Mouse (Mus musculus) forebrain, embryonic 11.5 days (tissue): ENCODE results near the gene Gm45062. TPM values are rescaled to one million over a fixed set of nuclear protein-coding genes. Genes with fewer than 3 reads are reported as not detected.

Source experiments
- ATAC-seq: fragments of 200-750 bp; cut with Nextera tagmentation; replicated peaks from 2 replicates; pipeline ENCODE4 v1.8.0; 2017; ENCODE audit warnings: moderate TSS enrichment; ENCODE audit not compliant: low FRiP score
- DNase-seq: peaks from one replicate; pipeline ENCODE4 v3.0.0-alpha.2; 2017; ENCODE audit warnings: low spot score
- H3K27ac ChIP-seq: fragments of 300-500 bp; sonication (generic); 2 replicates; pipeline ENCODE4 v1.5.1; 2014; ENCODE audit warnings: low read depth, low read length
- H3K27me3 ChIP-seq: fragments of 300-500 bp; sonication (generic); 2 replicates; pipeline ENCODE4 v1.6.1; 2014; ENCODE audit warnings: mild to moderate bottlenecking, low read length, mixed read lengths; ENCODE audit not compliant: control insufficient read depth, insufficient read depth
- H3K36me3 ChIP-seq: fragments of 300-500 bp; sonication (generic); 2 replicates; pipeline ENCODE4 v1.6.1; 2014; ENCODE audit warnings: mild to moderate bottlenecking, low read length, moderate library complexity, mixed read lengths; ENCODE audit not compliant: control insufficient read depth, insufficient read depth
- H3K4me1 ChIP-seq: fragments of 300-500 bp; sonication (generic); replicated peaks from 2 replicates; pipeline ENCODE4 v1.6.1; 2014; ENCODE audit warnings: low read length, mixed read lengths; ENCODE audit not compliant: control insufficient read depth, insufficient read depth
- H3K4me2 ChIP-seq: fragments of 300-500 bp; sonication (generic); 2 replicates; pipeline ENCODE4 v1.6.1; 2014; ENCODE audit warnings: low read depth, mild to moderate bottlenecking, low read length, moderate library complexity, mixed read lengths; ENCODE audit not compliant: severe bottlenecking
- H3K4me3 ChIP-seq: fragments of 300-500 bp; sonication (generic); 2 replicates; pipeline ENCODE4 v1.5.1; 2014; ENCODE audit warnings: low read depth, low read length
- H3K9ac ChIP-seq: fragments of 300-500 bp; sonication (generic); 2 replicates; pipeline ENCODE4 v1.6.1; 2014; ENCODE audit warnings: low read length
- H3K9me3 ChIP-seq: fragments of 300-500 bp; sonication (generic); 2 replicates; pipeline ENCODE4 v1.6.1; 2016; ENCODE audit warnings: low read length, mixed read lengths; ENCODE audit not compliant: control insufficient read depth
- WGBS: fragments of 180-500 bp; shearing (Covaris S2); extraction: QIAGEN DNeasy Blood & Tissue Kit; methylation state at CpG from one replicate; pipeline ENCODE4 v1.1.7; 2014; 5-methylcytosine and 5-hydroxymethylcytosine counted together
- polyA plus RNA-seq: library from polyadenylated mRNA; unstranded; fragments of >200 nt; fragmentation: Nextera tagmentation; extraction: Ambion mirVana; gene quantifications from 2 replicates; pipeline ENCODE4 v1.2.1, GENCODE M21; 2014

Gm45062 gene
- polyA plus RNA-seq, 1 experiment from 2014 or later, result 19.1 TPM

DNA sequence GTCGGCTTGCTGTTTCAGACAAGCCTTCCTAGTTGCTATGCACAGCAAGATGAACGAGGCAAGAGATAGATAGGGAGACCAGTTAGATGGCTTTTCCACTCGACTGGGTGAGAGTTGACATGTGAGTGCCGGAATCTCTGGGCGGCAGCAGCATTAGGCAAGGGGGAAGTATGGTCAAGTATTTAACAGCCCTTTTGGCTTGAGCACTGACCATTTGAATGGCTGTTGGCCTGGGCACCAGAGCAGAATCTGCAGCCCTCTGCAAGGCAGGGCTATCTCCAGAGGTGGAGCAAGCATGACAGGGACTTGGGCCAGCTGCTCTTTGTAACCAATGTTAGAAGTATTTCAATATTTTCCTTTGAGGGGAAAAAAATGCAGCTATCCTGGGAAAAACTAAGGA lies 213.7 kb downstream of the Gm45062 start:
- Histone ChIP-seq H3K27ac (no peak overlapping the region), H3K36me3 (no peaks in the 10 kb centered on the region), H3K4me1 (no peaks in the 10 kb centered on the region), H3K9me3 (no peaks in the 10 kb centered on the region), H3K27me3 (no peaks in the 10 kb centered on the region), H3K4me2 (no peak overlapping the region), H3K4me3 (no peak overlapping the region), H3K9ac (no peak overlapping the region)
- ATAC-seq (no peak), DNase-seq (no peak)
- WGBS, result 87% methylated on average over 5 of the region's 5 CpGs

DNA sequence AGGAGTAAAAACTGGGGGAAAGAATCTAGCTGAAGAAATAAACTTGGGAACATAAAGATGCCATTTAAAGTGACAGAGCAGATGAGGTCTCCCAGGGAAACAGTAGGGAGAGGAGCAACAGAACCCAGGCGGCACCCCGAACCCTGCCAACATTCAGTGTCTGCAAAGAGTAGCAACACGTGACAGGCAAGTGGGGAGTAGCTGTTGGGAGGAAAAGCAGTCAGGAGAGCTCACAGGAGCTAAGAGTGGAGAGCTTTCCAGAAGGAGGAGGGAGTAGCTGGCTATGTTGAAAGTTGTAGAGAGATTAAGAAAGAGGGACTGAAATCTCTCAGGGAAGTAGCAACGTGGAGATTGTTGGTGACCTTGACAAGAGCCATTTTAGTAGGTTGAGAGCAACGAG lies 214.2 kb downstream of the Gm45062 start:
- Histone ChIP-seq H3K4me2 (no peak overlapping the region), H3K4me3 (no peak overlapping the region), H3K4me1 (no peaks in the 10 kb centered on the region), H3K36me3 (no peaks in the 10 kb centered on the region), H3K27ac (no peak overlapping the region), H3K9me3 (no peaks in the 10 kb centered on the region), H3K9ac (no peak overlapping the region), H3K27me3 (no peaks in the 10 kb centered on the region)
- WGBS, result 71% methylated on average over 5 of the region's 5 CpGs
- ATAC-seq (no peak), DNase-seq (no peak)

DNA sequence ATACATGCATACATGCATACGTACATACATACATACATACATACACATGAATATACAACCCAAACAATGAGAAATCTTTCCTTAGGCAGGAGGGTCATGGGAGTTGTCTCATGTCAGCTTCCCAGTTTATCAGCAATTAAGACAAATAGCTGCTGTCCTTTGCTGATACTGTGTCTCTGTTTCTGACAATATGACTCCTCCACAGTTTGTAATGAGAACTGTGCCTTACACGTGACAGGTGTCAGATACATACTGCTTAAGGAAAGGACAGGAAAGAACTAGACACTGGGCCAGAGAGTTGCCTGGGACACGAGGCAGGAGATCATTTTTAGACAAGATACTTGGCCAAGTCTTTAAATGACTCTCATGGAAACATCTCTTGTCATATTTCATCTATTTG lies 215.1 kb downstream of the Gm45062 start:
- Histone ChIP-seq H3K27ac (no peak overlapping the region), H3K4me2 (no peak overlapping the region), H3K4me1 (no peaks in the 10 kb centered on the region), H3K4me3 (no peak overlapping the region), H3K36me3 (no peaks in the 10 kb centered on the region), H3K27me3 (no peaks in the 10 kb centered on the region), H3K9ac (no peak overlapping the region), H3K9me3 (no peaks in the 10 kb centered on the region)
- 78% methylated on average over 3 of the region's 3 CpGs for WGBS
- ATAC-seq (no peak), DNase-seq (no peak)

DNA sequence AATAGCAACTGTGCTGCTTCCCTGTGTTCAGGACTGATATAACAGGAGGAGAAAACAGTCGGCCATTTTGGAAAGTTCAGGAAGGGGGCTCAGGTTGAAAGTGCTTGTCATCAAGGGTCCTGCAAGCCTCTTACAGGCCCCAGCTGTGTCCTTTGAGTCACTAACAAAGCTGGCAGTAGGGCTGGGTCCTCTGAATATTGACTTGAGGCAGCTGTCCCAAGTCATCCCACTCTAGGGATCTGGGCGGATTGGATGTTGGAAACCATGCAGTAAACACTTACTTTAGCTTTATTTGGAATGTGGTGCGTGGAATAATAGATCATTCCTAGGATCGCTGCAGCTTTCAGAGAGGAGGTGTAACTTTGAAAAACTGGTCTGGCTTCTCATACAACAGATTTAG lies 215.6 kb downstream of the Gm45062 start:
- no peaks in the 10 kb centered on the region for H3K4me1 ChIP-seq
- H3K9me3 ChIP-seq, result no peaks in the 10 kb centered on the region
- H3K27ac ChIP-seq, result no peak overlapping the region
- 93% methylated on average over 4 of the region's 4 CpGs for WGBS
- no peak overlapping the region for H3K4me3 ChIP-seq
- H3K4me2 ChIP-seq, result no peak overlapping the region
- no peaks in the 10 kb centered on the region for H3K36me3 ChIP-seq
- ATAC-seq (no peak), DNase-seq (no peak)
- no peaks in the 10 kb centered on the region for H3K27me3 ChIP-seq
- H3K9ac ChIP-seq, result no peak overlapping the region

DNA sequence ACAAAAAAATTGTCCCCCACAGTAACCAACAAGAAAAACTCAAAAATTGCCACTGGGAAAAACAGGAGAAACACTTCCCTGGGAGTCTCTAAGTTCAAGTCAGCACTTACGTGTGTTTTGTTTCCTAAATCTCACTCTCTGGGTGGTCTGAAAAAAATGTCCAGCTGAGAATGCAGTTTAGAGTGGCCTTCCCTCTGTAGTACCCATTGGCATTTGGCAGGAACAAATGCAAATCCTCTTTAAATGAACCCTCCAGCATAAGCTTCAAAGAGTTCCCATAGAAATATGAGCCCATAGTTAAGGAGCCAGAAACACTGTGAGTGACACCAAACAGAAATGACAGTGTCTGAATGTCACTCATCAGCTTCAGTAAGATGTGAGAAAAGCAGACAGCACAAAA lies 219.9 kb downstream of the Gm45062 start:
- no peak overlapping the region for H3K9ac ChIP-seq
- H3K9me3 ChIP-seq, result no peaks in the 10 kb centered on the region
- no peak for DNase-seq
- H3K36me3 ChIP-seq, result no peaks in the 10 kb centered on the region
- WGBS, result 13% methylated on average over 1 of the region's 1 CpGs
- no peak overlapping the region for H3K27ac ChIP-seq
- H3K4me1 ChIP-seq, result no peaks in the 10 kb centered on the region
- no peaks in the 10 kb centered on the region for H3K27me3 ChIP-seq
- ATAC-seq, result 0 out of 2 replicates have a peak, but pooled peaks have one; percentile 42
- H3K4me3 ChIP-seq, result no peak overlapping the region
- H3K4me2 ChIP-seq, result no peak overlapping the region

DNA sequence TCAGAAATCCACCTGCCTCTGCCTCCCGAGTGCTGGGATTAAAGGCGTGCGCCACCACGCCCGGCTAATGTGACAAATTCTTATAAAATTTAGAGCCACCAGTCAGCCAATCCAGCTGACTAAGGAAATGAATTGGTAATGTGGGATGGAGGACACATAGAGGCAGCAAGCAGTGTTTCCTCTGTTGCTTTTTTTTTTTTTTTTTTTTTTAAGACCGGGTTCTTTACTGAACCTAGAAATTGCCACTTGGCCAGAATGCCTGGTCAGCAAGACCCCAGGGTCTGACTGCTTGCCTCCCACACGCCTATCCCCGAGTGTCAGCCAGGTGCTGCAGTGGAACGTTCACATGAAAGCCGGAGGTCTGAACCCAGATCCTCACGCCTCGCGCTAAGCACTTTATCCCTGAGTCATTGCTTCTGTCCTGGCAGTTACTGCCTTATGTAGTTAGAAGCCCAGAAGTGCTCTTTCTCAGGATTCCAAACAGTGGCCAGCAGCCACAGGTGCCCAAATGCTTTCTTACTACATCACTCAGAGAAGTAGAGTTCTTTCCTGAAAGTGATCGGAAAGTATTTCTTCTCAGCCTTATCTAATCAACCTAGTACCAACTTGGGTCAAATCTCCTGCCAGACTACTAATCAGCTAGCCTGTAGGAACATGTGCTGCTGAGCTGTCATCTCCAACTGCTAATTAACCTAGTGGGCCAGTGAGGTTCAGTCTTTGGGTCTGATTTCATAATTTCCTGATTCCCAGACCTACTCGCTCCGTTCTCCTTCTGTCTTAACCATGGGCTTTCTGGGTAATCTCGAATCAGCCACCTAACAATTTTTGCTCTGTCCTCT lies 225.4 kb downstream of the Gm45062 start:
- Histone ChIP-seq H3K4me2 (no peak overlapping the region), H3K27me3 (no peaks in the 10 kb centered on the region), H3K9ac (no peak overlapping the region), H3K9me3 (no peaks in the 10 kb centered on the region), H3K27ac (no peak overlapping the region), H3K36me3 (no peaks in the 10 kb centered on the region), H3K4me3 (no peak overlapping the region), H3K4me1 (0 out of 2 replicates have a peak, but pooled peaks cover 2% of the 10 kb centered on the region)
- DNase-seq (no peak), ATAC-seq (no peak)
- 93% methylated on average over 17 of the region's 17 CpGs for WGBS

DNA sequence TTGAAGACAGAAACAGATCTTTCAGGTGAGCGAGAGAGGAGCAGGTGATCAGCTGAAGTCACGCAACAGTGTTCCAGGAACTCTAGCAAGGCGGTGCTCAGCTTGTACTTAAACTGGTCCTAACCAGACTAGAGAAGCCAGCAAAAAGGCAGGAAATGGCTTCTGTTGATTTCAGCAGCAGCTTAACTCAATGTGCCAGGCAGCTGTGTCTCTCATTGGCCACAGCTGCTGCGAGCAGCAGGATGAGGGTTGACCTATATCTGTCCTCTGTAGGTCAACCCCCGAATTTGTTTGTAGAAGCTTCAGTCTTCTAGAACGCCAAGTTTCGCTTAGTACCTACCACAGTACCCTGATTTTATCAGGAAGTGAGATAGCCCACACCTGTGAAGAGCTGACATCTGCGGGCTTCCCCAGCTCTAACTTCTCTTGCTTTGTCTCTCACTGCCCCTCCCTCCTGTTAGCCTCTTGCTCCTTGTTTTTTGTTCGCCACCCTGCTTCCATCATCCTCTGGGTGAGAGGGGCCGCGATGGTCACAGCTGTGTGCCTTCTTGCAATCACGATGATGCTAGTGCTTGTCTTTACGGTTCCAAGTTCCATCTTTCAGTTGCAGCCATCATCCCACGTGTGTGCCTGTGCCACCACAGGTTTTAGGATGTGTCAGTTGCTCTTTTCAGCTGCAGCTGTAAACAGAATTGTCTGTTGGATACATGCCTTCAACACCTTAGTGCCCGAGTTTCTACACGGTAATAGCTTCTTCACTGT lies 226.3 kb downstream of the Gm45062 start:
- 92% methylated on average over 16 of the region's 16 CpGs for WGBS
- Histone ChIP-seq H3K4me2 (no peak overlapping the region), H3K27me3 (no peaks in the 10 kb centered on the region), H3K27ac (no peak overlapping the region), H3K4me1 (0 out of 2 replicates have a peak, but pooled peaks cover 2% of the 10 kb centered on the region), H3K36me3 (no peaks in the 10 kb centered on the region), H3K9ac (no peak overlapping the region), H3K9me3 (no peaks in the 10 kb centered on the region), H3K4me3 (no peak overlapping the region)
- no peak for DNase-seq
- ATAC-seq, result no peak

DNA sequence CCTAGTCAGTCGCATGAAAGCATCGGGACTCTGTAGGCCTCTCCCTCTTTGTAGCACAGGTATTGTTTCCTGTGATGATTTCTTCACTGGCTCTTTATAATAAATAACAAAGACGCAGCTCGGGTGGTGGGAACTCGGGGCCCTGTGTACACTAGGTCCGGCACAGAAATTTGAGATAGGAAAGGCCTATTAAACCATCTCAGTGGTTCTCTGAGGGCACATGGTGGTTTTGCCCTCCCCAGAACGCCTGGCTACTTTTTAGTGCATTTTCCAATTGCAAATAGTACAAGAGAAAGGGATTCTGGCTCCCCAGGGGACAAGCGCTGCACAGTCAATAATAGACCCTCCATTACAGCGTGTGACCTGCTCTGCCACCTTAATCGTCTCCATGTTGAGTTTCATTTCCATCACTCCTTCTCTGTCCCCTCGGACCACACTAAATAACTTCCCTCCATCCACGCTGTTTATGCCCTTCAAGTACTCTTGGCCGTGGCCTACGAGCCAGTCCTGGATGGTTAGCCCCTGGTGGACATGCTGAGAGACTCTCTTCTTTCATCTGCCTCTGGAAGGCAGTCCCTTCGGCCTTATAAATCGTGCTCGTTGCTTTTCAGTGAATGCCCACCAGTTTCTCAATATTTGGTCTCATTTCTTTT lies 227.3 kb downstream of the Gm45062 start:
- DNase-seq (no peak), ATAC-seq (no peak)
- Histone ChIP-seq H3K9me3 (no peaks in the 10 kb centered on the region), H3K27me3 (no peaks in the 10 kb centered on the region), H3K27ac (no peak overlapping the region), H3K4me1 (0 out of 2 replicates have a peak, but pooled peaks cover 2% of the 10 kb centered on the region), H3K36me3 (no peaks in the 10 kb centered on the region), H3K4me2 (no peak overlapping the region), H3K9ac (no peak overlapping the region), H3K4me3 (no peak overlapping the region)
- 72% methylated on average over 17 of the region's 17 CpGs for WGBS
